12 mouse cellular contexts compared by ENCODE assay signal in genomic region chr16:21977347-21977746, GRCm38 (mm10).
"Had no signal": no experiment of that assay in that cellular context is flagged by ENCODE, and none has a peak within 500 bp of the region (broad histone marks: within the 10 kb centered on the region; RNA-seq: fewer than 3 reads in every experiment).

No protein-coding gene starts in this region.

- ATAC-seq: midbrain, embryonic 16.5 days had no signal

- DNase-seq: lung, adult 18-20 months; lung, embryonic 14.5 days; lung, postnatal 10 days; lung, postnatal 4 days; midbrain, embryonic 14.5 days; retina, postnatal 1 day; right cerebral cortex, postnatal 25 days; spleen, adult 18-20 months; thymus, adult 18-20 months; thymus, postnatal 14 days; thymus, postnatal 36 days had no signal
